Comparison of ENCODE assay signal across 8 mouse cellular contexts in genomic region chrX:12088301-12089026, GRCm38 (mm10).
DNase-seq lines count a peak whose midpoint lies in the region; ATAC-seq lines count a peak whose summit lies in the region.

No protein-coding gene starts in this region.

- H3K27ac ChIP-seq in intestine, embryonic 16.5 days (ENCODE audit: low read length): peak overlapping the region; percentile 91
- peak overlapping the region; percentile 90 for H3K27ac ChIP-seq in limb, embryonic 15.5 days
- H3K27ac ChIP-seq in midbrain, embryonic 15.5 days: peak overlapping the region; percentile 93

- H3K9me3 ChIP-seq in intestine, embryonic 16.5 days (ENCODE audit: control insufficient read depth, low read length): no peaks in the 10 kb centered on the region
- no peaks in the 10 kb centered on the region for H3K9me3 ChIP-seq in limb, embryonic 15.5 days
- no peaks in the 10 kb centered on the region for H3K9me3 ChIP-seq in midbrain, embryonic 15.5 days

- peak; percentile 45 for ATAC-seq in intestine, embryonic 16.5 days
- peak; percentile 54; the same call in 1 of the 2 replicates for ATAC-seq in limb, embryonic 15.5 days (ENCODE audit: insufficient number of reproducible peaks, low FRiP score, low TSS enrichment, low read depth)
- ATAC-seq in midbrain, embryonic 15.5 days (replicated peaks): peak; percentile 68

- peaks cover 34% of the 10 kb centered on the region for H3K27me3 ChIP-seq in intestine, embryonic 16.5 days (replicated peaks; ENCODE audit: control insufficient read depth, insufficient read depth, low read length)
- peaks cover 74% of the 10 kb centered on the region for H3K27me3 ChIP-seq in limb, embryonic 15.5 days
- peaks cover 41% of the 10 kb centered on the region for H3K27me3 ChIP-seq in midbrain, embryonic 15.5 days (replicated peaks)

- H3K36me3 ChIP-seq in intestine, embryonic 16.5 days (ENCODE audit: control insufficient read depth, insufficient read depth, low read length): no peaks in the 10 kb centered on the region
- H3K36me3 ChIP-seq in limb, embryonic 15.5 days: no peaks in the 10 kb centered on the region
- no peaks in the 10 kb centered on the region for H3K36me3 ChIP-seq in midbrain, embryonic 15.5 days (replicated peaks)

- peak overlapping the region; percentile 57 for H3K4me3 ChIP-seq in intestine, embryonic 16.5 days (ENCODE audit: low read length)
- peak overlapping the region; percentile 52 for H3K4me3 ChIP-seq in limb, embryonic 15.5 days
- peak overlapping the region; percentile 44 for H3K4me3 ChIP-seq in midbrain, embryonic 15.5 days

- DNase-seq in adrenal gland, adult (ENCODE audit: inconsistent age in 2 of 2, low spot score in 1 of 2): peak; percentile 85 to 93
- DNase-seq in adrenal gland, adult 8-10 months: no peak
- DNase-seq in embryo, embryonic 10.5 days (ENCODE audit: low spot score): peak; percentile 75
- peak; percentile 99 for DNase-seq in heart, adult 11 months
- DNase-seq in spleen, postnatal 36 days (ENCODE audit: low spot score in 2 of 2): peak; percentile 71

- peaks cover 25% of the 10 kb centered on the region for H3K4me1 ChIP-seq in intestine, embryonic 16.5 days (ENCODE audit: control insufficient read depth, insufficient read depth, low read length)
- peaks cover 42% of the 10 kb centered on the region for H3K4me1 ChIP-seq in limb, embryonic 15.5 days
- H3K4me1 ChIP-seq in midbrain, embryonic 15.5 days: peaks cover 50% of the 10 kb centered on the region

- H3K9ac ChIP-seq in intestine, embryonic 16.5 days (ENCODE audit: low read depth, low read length): peak overlapping the region; percentile 80
- H3K9ac ChIP-seq in limb, embryonic 15.5 days: peak overlapping the region; percentile 26
- peak overlapping the region; percentile 57 for H3K9ac ChIP-seq in midbrain, embryonic 15.5 days

- peak overlapping the region; percentile 90 for H3K4me2 ChIP-seq in intestine, embryonic 16.5 days (ENCODE audit: low read depth, low read length)
- peak overlapping the region; percentile 81 for H3K4me2 ChIP-seq in limb, embryonic 15.5 days
- peak overlapping the region; percentile 92 for H3K4me2 ChIP-seq in midbrain, embryonic 15.5 days

- 3% methylated on average over 35 of the region's 72 CpGs for WGBS in intestine, embryonic 16.5 days
- WGBS in limb, embryonic 15.5 days: under 1% methylated on average over 60 of the region's 72 CpGs
- 1% methylated on average over 66 of the region's 72 CpGs for WGBS in midbrain, embryonic 15.5 days

Comparison
In these comparisons a context has a peak if more than half of its experiments do, and no peak if none do; other contexts are left out.
1. H3K9ac ChIP-seq: peak in every context shown above with its lines; median percentile 80 in intestine, embryonic 16.5 days; 57 in midbrain, embryonic 15.5 days; 26 in limb, embryonic 15.5 days.